Mouse (Mus musculus) right cerebral cortex, adult 2 months (tissue): ENCODE measurements at regions not wholly inside any gene's neighbourhood (a gene's known extent, or its start where the extent isn't known, plus 50 kb on each side); places are given as distances from the start of the nearest gene placed in this dataset.

ENCODE experiments used
- DNase-seq, 2 experiments: peaks; one replicate each; pipeline ENCODE4 v3.0.0; 2021 to 2022; ENCODE audit warnings: low spot score in 2 of 2

- DNase-seq = no peak
Measured at GRCm38 (mm10) chr1:30362072-30362769, 511.5 kb downstream of the Phf3 start.

GRCm38 (mm10) chr1:30320657-30321262 lies 553.0 kb downstream of the Phf3 start:
- no peak for DNase-seq

GRCm38 (mm10) chr1:30318195-30318594 lies 555.5 kb downstream of the Phf3 start:
- DNase-seq = no peak

GRCm38 (mm10) chr1:30289073-30289472 lies 584.6 kb downstream of the Phf3 start:
- DNase-seq = no peak

GRCm38 (mm10) chr1:30262418-30262817 lies 611.3 kb downstream of the Phf3 start:
- DNase-seq = no peak

GRCm38 (mm10) chr1:30259547-30259946 lies 614.2 kb downstream of the Phf3 start:
- no peak for DNase-seq

- no peak for DNase-seq
Measured at GRCm38 (mm10) chr1:30216764-30217348, 656.9 kb downstream of the Phf3 start.

GRCm38 (mm10) chr1:30204608-30205262 lies 669.0 kb downstream of the Phf3 start:
- DNase-seq = no peak

GRCm38 (mm10) chr1:30176225-30176624 lies 697.5 kb downstream of the Phf3 start:
- no peak for DNase-seq

GRCm38 (mm10) chr1:30144997-30145396 lies 728.7 kb downstream of the Phf3 start:
- peak; percentile 79 to 86 for DNase-seq

GRCm38 (mm10) chr1:30114186-30114585 lies 759.5 kb downstream of the Phf3 start:
- DNase-seq = no peak
